Mouse (Mus musculus): ENCODE data around the gene Rubcn.

- no peak for TF ChIP-seq GATA1 (IDR thresholded peaks at IDR 0.05; ENCODE audit: borderline replicate concordance, low read length)
- TF ChIP-seq FLI1 (IDR thresholded peaks at IDR 0.05; ENCODE audit: low read length): no peak
Observed at GRCm38 (mm10) chr16:32927044-32927443, 49.5 kb upstream of the Rubcn start.
